Mouse (Mus musculus): ENCODE data around the gene Cygb.

DNA sequence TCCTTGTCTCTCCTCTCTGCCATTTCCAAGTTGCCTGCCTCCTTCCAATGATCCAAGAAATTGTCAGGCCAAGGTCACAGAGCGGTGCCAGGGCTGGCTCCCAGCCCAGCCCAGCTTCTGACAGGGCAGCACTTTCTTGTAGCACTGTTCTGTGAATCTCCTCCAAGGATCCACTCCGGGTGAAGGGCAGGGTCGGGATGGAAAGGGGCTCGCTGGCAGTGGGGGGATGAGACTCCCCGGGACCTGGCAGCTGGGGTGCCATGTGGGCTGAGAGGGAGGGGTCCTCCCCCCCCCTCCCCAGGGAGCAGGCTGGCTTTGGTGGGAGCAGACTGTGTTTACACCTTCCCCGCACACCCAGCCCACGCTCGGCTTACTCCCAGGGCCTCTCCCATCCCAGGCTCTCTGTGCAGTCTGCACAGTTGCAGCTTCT, 7.8 kb upstream of the Cygb start:
- no peak for TF ChIP-seq CTCF (IDR thresholded peaks at IDR 0.05; ENCODE audit: borderline replicate concordance, extremely low read depth, insufficient read depth, insufficient read length)
- TF ChIP-seq POLR2A (IDR thresholded peaks at IDR 0.05; ENCODE audit: borderline replicate concordance, extremely low read depth, insufficient read depth, insufficient read length, poor library complexity, severe bottlenecking), result no peak

All from brain, embryonic 14.5 days (tissue).